Mouse (Mus musculus) cerebellum, adult 9-11 months (tissue): Measurements from ENCODE around the gene Gm20388.
"Not testable (repeated sequence)": the region's sequence is repeated elsewhere in the genome, so short reads cannot be mapped to it uniquely, and the experiment has no call there.

Source experiments
- DNase-seq: peaks from one replicate; pipeline ENCODE4 v3.0.0; 2022

Gm20388 gene

GRCm38 (mm10) chr8:122567361-122568108, 2656.9 kb downstream of the Gm20388 start, which contains the start of gene Cdt1:
Cdt1 (plus strand) TSS chr8:122568015.
- peak; percentile 96 for DNase-seq

- peak; percentile 72 for DNase-seq
Measured at GRCm38 (mm10) chr8:122568109-122568504, 2657.5 kb downstream of the Gm20388 start.

- peak; percentile 71 for DNase-seq
Measured at GRCm38 (mm10) chr8:122568881-122569309, 2658.3 kb downstream of the Gm20388 start.

- no peak for DNase-seq
Measured at GRCm38 (mm10) chr8:122569329-122569728, 2658.7 kb downstream of the Gm20388 start.

- peak; percentile 58 for DNase-seq
Measured at GRCm38 (mm10) chr8:122569996-122570395, 2659.4 kb downstream of the Gm20388 start.

- DNase-seq = peak; percentile 84
Measured at GRCm38 (mm10) chr8:122571153-122571552, 2660.5 kb downstream of the Gm20388 start.

GRCm38 (mm10) chr8:122571750-122572267, 2661.2 kb downstream of the Gm20388 start:
- peak; percentile 45 for DNase-seq

GRCm38 (mm10) chr8:122572751-122573150, 2662.1 kb downstream of the Gm20388 start:
- DNase-seq = no peak

GRCm38 (mm10) chr8:122573176-122573575, 2662.5 kb downstream of the Gm20388 start:
- not testable (repeated sequence) for DNase-seq

- DNase-seq = no peak
Measured at GRCm38 (mm10) chr8:122573577-122573976, 2662.9 kb downstream of the Gm20388 start.

GRCm38 (mm10) chr8:122574264-122574663, 2663.6 kb downstream of the Gm20388 start:
- no peak for DNase-seq

GRCm38 (mm10) chr8:122574667-122575251, 2664.1 kb downstream of the Gm20388 start:
- no peak for DNase-seq

GRCm38 (mm10) chr8:122575286-122575685, 2664.6 kb downstream of the Gm20388 start:
- no peak for DNase-seq

- peak; percentile 65 for DNase-seq
Measured at GRCm38 (mm10) chr8:122575735-122576647, 2665.3 kb downstream of the Gm20388 start.

- peak; percentile 97 for DNase-seq
Measured at GRCm38 (mm10) chr8:122576648-122577022, 2666.0 kb downstream of the Gm20388 start, which contains the start of gene Aprt. Aprt (minus strand) TSS chr8:122576909.

- no peak for DNase-seq
Measured at GRCm38 (mm10) chr8:122577116-122577515, 2666.5 kb downstream of the Gm20388 start.

GRCm38 (mm10) chr8:122579196-122579595, 2668.6 kb downstream of the Gm20388 start:
- DNase-seq = no peak

- no peak for DNase-seq
Measured at GRCm38 (mm10) chr8:122580926-122581325, 2670.3 kb downstream of the Gm20388 start.

GRCm38 (mm10) chr8:122584981-122585380, 2674.3 kb downstream of the Gm20388 start:
- no peak for DNase-seq

GRCm38 (mm10) chr8:122585411-122585891, 2674.8 kb downstream of the Gm20388 start:
- no peak for DNase-seq

- DNase-seq = no peak
Measured at GRCm38 (mm10) chr8:122586171-122586570, 2675.5 kb downstream of the Gm20388 start.

GRCm38 (mm10) chr8:122586749-122587148, 2676.1 kb downstream of the Gm20388 start:
- DNase-seq = no peak

GRCm38 (mm10) chr8:122593240-122593639, 2682.6 kb downstream of the Gm20388 start:
- no peak for DNase-seq
